Mouse (Mus musculus) bone marrow macrophage, adult 2 months (primary cell): ENCODE results near the gene Pemt. TPM values are rescaled to one million over a fixed set of nuclear protein-coding genes. Genes with fewer than 3 reads are reported as not detected.

Experiments used
- H3K27ac ChIP-seq: 2 replicates; pipeline ENCODE4 v1.5.1; 2012; ENCODE audit warnings: low read depth, low read length; ENCODE audit not compliant: insufficient read depth
- H3K4me1 ChIP-seq: 2 replicates; pipeline ENCODE4 v1.6.1; 2012; ENCODE audit warnings: low read length; ENCODE audit not compliant: control insufficient read depth, insufficient read depth
- H3K4me3 ChIP-seq: 2 replicates; pipeline ENCODE4 v1.5.1; 2012; ENCODE audit warnings: mild to moderate bottlenecking, low read length, moderate library complexity; ENCODE audit not compliant: insufficient read depth
- CTCF ChIP-seq: IDR thresholded peaks from 2 replicates; pipeline ENCODE4 v1.5.1; 2012; ENCODE audit warnings: low read depth, mild to moderate bottlenecking, low read length, moderate library complexity
- POLR2A ChIP-seq: IDR thresholded peaks from 2 replicates; pipeline ENCODE4 v1.6.1; 2012; ENCODE audit warnings: mild to moderate bottlenecking, low read depth, low read length, borderline replicate concordance
- polyA plus RNA-seq: library from polyadenylated mRNA; stranded (reverse); fragments of >200 nt; gene quantifications from 2 replicates; pipeline ENCODE4 v1.2.4, GENCODE M21; 2012; ENCODE audit not compliant: missing spikeins, insufficient read depth, insufficient read length

Gene Pemt
- polyA plus RNA-seq, 1 experiment: 4.6 TPM

DNA sequence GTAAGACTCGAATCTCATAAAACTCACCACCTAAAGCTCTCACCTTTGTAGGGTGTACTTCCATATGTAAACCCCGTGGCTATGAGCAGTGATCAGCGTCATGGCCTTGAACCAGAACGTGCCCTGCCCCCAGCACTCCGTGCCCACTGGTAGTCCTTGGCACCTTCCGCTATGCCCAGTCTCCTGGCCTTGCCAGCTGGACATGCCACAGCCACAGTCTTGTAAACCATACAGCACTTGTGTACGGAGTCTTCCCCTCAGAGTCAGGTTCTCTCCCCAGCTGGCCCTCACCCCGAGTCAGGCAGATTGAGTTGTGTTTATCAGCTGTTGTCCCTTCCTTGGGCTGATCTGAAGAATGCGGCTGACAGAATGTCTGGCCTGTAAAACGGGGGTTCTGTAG lies 12.2 kb upstream of the Pemt start:
- Histone ChIP-seq H3K27ac (no peak overlapping the region), H3K4me1 (no peaks in the 10 kb centered on the region)
- no peak for TF ChIP-seq POLR2A
- TF ChIP-seq CTCF: no peak

GRCm38 (mm10) chr11:60057987-60058386 lies 11.7 kb upstream of the Pemt start:
- no peak overlapping the region for H3K27ac ChIP-seq
- TF ChIP-seq CTCF: no peak
- TF ChIP-seq POLR2A: no peak

More for the DNA sequence above, 12.2 kb upstream of the Pemt start:
- H3K4me3 ChIP-seq: no peak overlapping the region

GRCm38 (mm10) chr11:60056520-60056919 lies 10.2 kb upstream of the Pemt start:
- H3K4me1 ChIP-seq: no peaks in the 10 kb centered on the region
- H3K27ac ChIP-seq: no peak overlapping the region
- no peak for TF ChIP-seq POLR2A
- TF ChIP-seq CTCF: no peak
- no peak overlapping the region for H3K4me3 ChIP-seq

More at GRCm38 (mm10) chr11:60057987-60058386, 11.7 kb upstream of the Pemt start:
- H3K4me1 ChIP-seq: no peaks in the 10 kb centered on the region
- no peak overlapping the region for H3K4me3 ChIP-seq

DNA sequence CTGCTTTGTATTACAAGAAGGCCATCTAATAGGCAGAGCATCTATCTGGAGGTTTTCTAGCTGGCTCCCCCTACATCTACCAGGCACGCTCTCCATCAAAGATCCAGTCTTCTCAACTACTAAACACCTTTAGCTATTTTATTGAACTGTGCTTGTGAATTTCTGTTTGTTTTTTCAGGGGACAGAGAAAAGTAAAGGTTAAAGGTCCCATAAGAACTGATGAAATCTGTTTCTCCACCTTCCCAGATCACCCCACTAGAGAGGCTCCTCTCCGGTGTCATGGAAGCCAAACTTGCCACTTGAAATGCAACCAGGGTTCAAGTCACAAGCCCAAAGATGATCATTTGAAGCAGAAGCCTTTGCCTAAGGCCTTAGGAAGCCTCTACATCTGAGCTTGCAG lies 2.6 kb upstream of the Pemt start:
- Histone ChIP-seq H3K27ac (no peak overlapping the region), H3K4me1 (peaks cover 9% of the 10 kb centered on the region), H3K4me3 (no peak overlapping the region)
- TF ChIP-seq CTCF (no peak), POLR2A (no peak)

GRCm38 (mm10) chr11:60045676-60046057 lies 622 bp downstream of the Pemt start:
- H3K27ac ChIP-seq: peak overlapping the region; percentile 17; the same call in 1 of the 2 replicates
- TF ChIP-seq CTCF (no peak), POLR2A (no peak)
- H3K4me3 ChIP-seq: peak overlapping the region; percentile 73
- peaks cover 9% of the 10 kb centered on the region for H3K4me1 ChIP-seq

- Histone ChIP-seq H3K4me1 (peaks cover 9% of the 10 kb centered on the region), H3K27ac (no peak overlapping the region), H3K4me3 (no peak overlapping the region)
- TF ChIP-seq POLR2A: no peak
- no peak for TF ChIP-seq CTCF
These were observed 1.5 kb downstream of the Pemt start for GRCm38 (mm10) chr11:60044777-60045176.

DNA sequence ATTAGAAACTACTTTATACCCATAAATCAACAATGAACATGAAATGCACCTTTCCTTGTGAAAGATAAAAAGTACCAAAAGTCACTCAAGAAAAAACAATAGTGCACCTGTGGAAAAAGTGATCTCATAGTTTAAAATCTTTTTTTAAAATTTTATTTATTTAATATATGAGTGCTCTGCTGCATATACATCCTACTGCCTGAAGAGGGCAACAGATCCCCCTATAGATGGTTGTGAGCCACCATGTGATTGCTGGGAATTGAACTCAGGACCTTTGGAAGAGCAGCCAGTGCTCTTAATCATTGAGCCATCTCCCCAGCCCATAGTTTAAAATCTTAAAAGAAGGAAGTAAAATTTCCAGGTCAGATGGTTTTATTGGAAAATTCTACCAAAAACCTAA lies 4.0 kb downstream of the Pemt start:
- Histone ChIP-seq H3K4me3 (no peak overlapping the region), H3K27ac (no peak overlapping the region), H3K4me1 (peaks cover 14% of the 10 kb centered on the region)
- TF ChIP-seq POLR2A (no peak), CTCF (no peak)

- TF ChIP-seq CTCF (no peak), POLR2A (no peak)
- Histone ChIP-seq H3K27ac (no peak overlapping the region), H3K4me1 (0 out of 2 replicates have a peak, but pooled peaks cover 5% of the 10 kb centered on the region), H3K4me3 (no peak overlapping the region)
These were observed 9.6 kb downstream of the Pemt start for GRCm38 (mm10) chr11:60036537-60037220.

DNA sequence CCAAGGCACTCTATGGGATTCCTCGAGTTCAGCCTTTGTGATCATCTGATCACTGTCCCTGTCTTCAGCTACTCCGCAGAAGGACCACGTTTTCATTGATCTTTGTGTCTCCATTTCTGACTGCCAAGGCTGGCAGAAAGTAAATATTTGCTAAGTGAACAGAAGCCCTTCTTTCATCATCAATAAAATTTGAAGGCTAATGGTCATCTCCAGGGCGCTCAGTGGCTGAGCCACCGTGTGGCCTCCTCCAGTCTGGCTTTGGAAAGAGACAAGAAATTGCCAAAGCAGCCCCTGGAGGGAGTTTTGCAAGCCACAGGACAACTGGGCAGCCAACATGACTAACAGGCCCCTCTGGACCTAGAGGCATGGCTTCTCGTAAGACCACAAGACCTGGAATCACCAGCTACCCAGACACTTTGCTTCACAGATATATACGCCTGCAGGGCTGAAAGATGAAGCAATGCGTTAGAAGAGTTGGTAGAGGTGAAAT lies 11.3 kb downstream of the Pemt start:
- TF ChIP-seq POLR2A (no peak), CTCF (no peak)
- Histone ChIP-seq H3K4me1 (0 out of 2 replicates have a peak, but pooled peaks cover 5% of the 10 kb centered on the region), H3K4me3 (no peak overlapping the region), H3K27ac (no peak overlapping the region)

GRCm38 (mm10) chr11:60034293-60034692 lies 12.0 kb downstream of the Pemt start:
- no peak overlapping the region for H3K27ac ChIP-seq

More at GRCm38 (mm10) chr11:60034293-60034692, 12.0 kb downstream of the Pemt start:
- 0 out of 2 replicates have a peak, but pooled peaks cover 5% of the 10 kb centered on the region for H3K4me1 ChIP-seq
- no peak for TF ChIP-seq CTCF
- no peak for TF ChIP-seq POLR2A
- H3K4me3 ChIP-seq: no peak overlapping the region
